22 mouse cellular contexts compared by ENCODE assay signal in the genomic region with DNA sequence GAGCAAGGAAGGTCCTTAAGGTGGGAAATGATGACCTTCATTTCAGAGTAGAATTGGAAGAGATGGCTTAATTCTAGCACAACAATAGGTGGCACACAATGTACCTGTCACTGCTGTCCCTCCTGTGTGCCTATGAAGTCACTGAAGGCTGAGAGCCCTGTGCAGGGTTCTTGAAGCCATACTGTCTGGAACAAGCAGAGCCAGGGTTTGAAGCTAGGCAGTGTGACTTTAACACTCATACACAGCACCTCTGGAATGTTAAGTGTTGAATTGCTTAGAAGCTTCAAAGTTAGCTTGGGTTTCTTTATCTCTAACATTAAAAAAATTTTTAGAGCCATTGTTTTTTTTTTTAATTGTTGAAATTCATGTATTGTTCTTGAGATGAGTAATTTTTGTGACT.
"Had no signal": no experiment of that assay in that cellular context is flagged by ENCODE, and none has a peak within 500 bp of the region (broad histone marks: within the 10 kb centered on the region; RNA-seq: fewer than 3 reads in every experiment).

No protein-coding gene starts in this region.

- H3K36me3 ChIP-seq: intestine, embryonic 15.5 days; kidney, embryonic 15.5 days; limb, embryonic 10.5 days; limb, embryonic 13.5 days; liver, embryonic 12.5 days; liver, embryonic 15.5 days; lung, embryonic 15.5 days; neural tube, embryonic 13.5 days; stomach, embryonic 15.5 days had no signal

- H3K27me3 ChIP-seq: intestine, embryonic 15.5 days; kidney, embryonic 15.5 days; limb, embryonic 13.5 days; liver, embryonic 12.5 days; liver, embryonic 15.5 days; lung, embryonic 15.5 days; megakaryocyte, embryonic 14.5 days; neural tube, embryonic 13.5 days; stomach, embryonic 15.5 days had no signal

- H3K4me1 ChIP-seq: intestine, embryonic 15.5 days; kidney, embryonic 15.5 days; limb, embryonic 10.5 days; limb, embryonic 13.5 days; liver, embryonic 12.5 days; liver, embryonic 15.5 days; megakaryocyte, embryonic 14.5 days; stomach, embryonic 15.5 days had no signal

- H3K9me3 ChIP-seq: intestine, embryonic 15.5 days; kidney, embryonic 15.5 days; limb, embryonic 10.5 days; limb, embryonic 13.5 days; liver, embryonic 12.5 days; liver, embryonic 15.5 days; lung, embryonic 15.5 days; megakaryocyte, embryonic 14.5 days; neural tube, embryonic 13.5 days; stomach, embryonic 15.5 days had no signal

- ATAC-seq: intestine, embryonic 15.5 days; liver, embryonic 12.5 days had no signal

- H3K27ac ChIP-seq: intestine, embryonic 15.5 days; kidney, embryonic 15.5 days; limb, embryonic 10.5 days; limb, embryonic 13.5 days; liver, embryonic 12.5 days; liver, embryonic 15.5 days; lung, embryonic 15.5 days; neural tube, embryonic 13.5 days; stomach, embryonic 15.5 days had no signal

- H3K9ac ChIP-seq: intestine, embryonic 15.5 days; kidney, embryonic 15.5 days; limb, embryonic 13.5 days; liver, embryonic 12.5 days; liver, embryonic 15.5 days; lung, embryonic 15.5 days; neural tube, embryonic 13.5 days; stomach, embryonic 15.5 days had no signal

- H3K4me3 ChIP-seq: intestine, embryonic 15.5 days; kidney, embryonic 15.5 days; limb, embryonic 10.5 days; limb, embryonic 13.5 days; liver, embryonic 12.5 days; liver, embryonic 15.5 days; lung, embryonic 15.5 days; megakaryocyte, embryonic 14.5 days; neural tube, embryonic 13.5 days; stomach, embryonic 15.5 days had no signal

- DNase-seq: kidney, adult 11 months; kidney, adult 8-10 months; kidney, postnatal 10 days; kidney, postnatal 36 days; liver; lung, adult 18-20 months; midbrain, embryonic 14.5 days; retina, postnatal 1 day; right cerebral cortex, postnatal 25 days; spleen, adult 18-20 months; thymus, postnatal 25 days had no signal

- H3K4me2 ChIP-seq: intestine, embryonic 15.5 days; kidney, embryonic 15.5 days; limb, embryonic 13.5 days; liver, embryonic 12.5 days; liver, embryonic 15.5 days; lung, embryonic 15.5 days; midbrain, embryonic 11.5 days; neural tube, embryonic 13.5 days; stomach, embryonic 15.5 days had no signal
